Mouse (Mus musculus) embryo, embryonic 10 days (tissue): ENCODE data around the gene Akr1c6.
"Not testable (repeated sequence)": the region's sequence is repeated elsewhere in the genome, so short reads cannot be mapped to it uniquely, and the experiment has no call there.

Experiments used
- DNase-seq: peaks from one replicate; pipeline ENCODE4 v3.0.0-alpha.2; 2015; ENCODE audit warnings: low spot score

Gene Akr1c6

GRCm38 (mm10) chr13:4434006-4434405, at the start of gene Akr1c6:
Gene Akr1c6, plus strand, starts transcription at chr13:4434306.
- DNase-seq: no peak

GRCm38 (mm10) chr13:4384918-4385317, 49.2 kb upstream of the Akr1c6 start:
- no peak for DNase-seq

GRCm38 (mm10) chr13:4385541-4385940, 48.6 kb upstream of the Akr1c6 start:
- no peak for DNase-seq

GRCm38 (mm10) chr13:4388762-4389446, 45.2 kb upstream of the Akr1c6 start:
- no peak for DNase-seq

- not testable (repeated sequence) for DNase-seq
Measured at GRCm38 (mm10) chr13:4400360-4400759, 33.7 kb upstream of the Akr1c6 start.

GRCm38 (mm10) chr13:4400831-4401230, 33.3 kb upstream of the Akr1c6 start:
- DNase-seq: no peak

GRCm38 (mm10) chr13:4402221-4402620, 31.9 kb upstream of the Akr1c6 start:
- no peak for DNase-seq

- DNase-seq: no peak
Measured at GRCm38 (mm10) chr13:4404726-4405125, 29.4 kb upstream of the Akr1c6 start.

GRCm38 (mm10) chr13:4406771-4407170, 27.3 kb upstream of the Akr1c6 start:
- DNase-seq: no peak

GRCm38 (mm10) chr13:4428558-4428957, 5.5 kb upstream of the Akr1c6 start:
- no peak for DNase-seq

GRCm38 (mm10) chr13:4429034-4429433, 5.1 kb upstream of the Akr1c6 start:
- no peak for DNase-seq

GRCm38 (mm10) chr13:4431129-4431528, 3.0 kb upstream of the Akr1c6 start:
- DNase-seq: no peak

- no peak for DNase-seq
Measured at GRCm38 (mm10) chr13:4465641-4466040, 31.5 kb downstream of the Akr1c6 start.

- no peak for DNase-seq
Measured at GRCm38 (mm10) chr13:4467896-4468295, 33.8 kb downstream of the Akr1c6 start.
